Mouse (Mus musculus): Measurements from ENCODE around the gene Dot1l. TPM values are rescaled to one million over a fixed set of nuclear protein-coding genes. Genes with fewer than 3 reads are reported as not detected.

Gene Dot1l
- total RNA-seq, 2 experiments from 2014 or later, result 39.9 to 60.6 TPM

Small RNA genes lying within 50 kb of the gene (microRNA-seq; reads per million reads assigned to microRNA genes)
- 4.2 to 4.8 reads per million in 2 experiments for gene Mir1982

Other genes with a start within 250 kb of the Dot1l start
- gene Atp8b3, start 216.1 kb upstream of the Dot1l start, total RNA-seq (2021), result under 1 TPM; 0.19 to 0.47 TPM
- gene Rexo1, start 193.6 kb upstream of the Dot1l start, total RNA-seq (2021), result 10 to 100 TPM; 45.2 to 54.6 TPM
- 10 to 100 TPM; 57.3 to 57.6 TPM for gene Klf16, start 177.9 kb upstream of the Dot1l start, total RNA-seq (2021)
- 100 to 1,000 TPM; 184 to 192 TPM for gene Abhd17a, start 164.9 kb upstream of the Dot1l start, total RNA-seq (2021)
- 10 to 100 TPM; 44.1 to 45.5 TPM for gene Scamp4, start 152.3 kb upstream of the Dot1l start, total RNA-seq (2021)
- gene Adat3, start 152.3 kb upstream of the Dot1l start, total RNA-seq (2021), result 1 to 10 TPM; 1.7 to 1.8 TPM
- 1 to 10 TPM; 2.4 to 3.4 TPM for gene Gm49322, start 149.2 kb upstream of the Dot1l start, total RNA-seq (2021)
- 100 to 1,000 TPM; 208 to 236 TPM for gene Csnk1g2, start 132.4 kb upstream of the Dot1l start, total RNA-seq (2021)
- 100 to 1,000 TPM; 103 to 107 TPM for gene Btbd2, start 98.1 kb upstream of the Dot1l start, total RNA-seq (2021)
- 10 to 100 TPM; 45.0 to 50.9 TPM for gene Mknk2, start 77.1 kb upstream of the Dot1l start, total RNA-seq (2021)
- gene Mob3a, start 53.2 kb upstream of the Dot1l start, total RNA-seq (2021), result 10 to 100 TPM; 13.0 to 13.6 TPM
- gene Izumo4, start 53.0 kb upstream of the Dot1l start, total RNA-seq (2021), result 10 to 100 TPM; 46.4 to 61.7 TPM
- gene Ap3d1, start 12.9 kb upstream of the Dot1l start, total RNA-seq (2021), result 100 to 1,000 TPM; 128 to 143 TPM
- gene Sf3a2, start 43.0 kb downstream of the Dot1l start, total RNA-seq (2021), result 10 to 100 TPM; 46.2 to 52.0 TPM
- 10 to 100 TPM; 63.6 to 71.6 TPM for gene Plekhj1, start 43.4 kb downstream of the Dot1l start, total RNA-seq (2021)
- 1 to 10 TPM; 2.3 to 3.2 TPM for gene Amh, start 50.0 kb downstream of the Dot1l start, total RNA-seq (2021)
- gene Jsrp1, start 58.3 kb downstream of the Dot1l start, total RNA-seq (2021), result 1 to 10 TPM; 2.5 to 3.5 TPM
- 100 to 1,000 TPM; 491 to 550 TPM for gene Oaz1, start 71.5 kb downstream of the Dot1l start, total RNA-seq (2021)
- 10 to 100 TPM; 38.3 to 39.9 TPM for gene Lingo3, start 88.8 kb downstream of the Dot1l start, total RNA-seq (2021)
- gene Lsm7, start 100.0 kb downstream of the Dot1l start, total RNA-seq (2021), result 10 to 100 TPM; 41.5 to 43.8 TPM
- 10 to 100 TPM; 61.5 to 65.7 TPM for gene Sppl2b, start 100.1 kb downstream of the Dot1l start, total RNA-seq (2021)
- gene Tmprss9, start 116.6 kb downstream of the Dot1l start, total RNA-seq (2021), result under 1 TPM; 0.40 to 0.62 TPM
- 100 to 1,000 TPM; 145 to 167 TPM for gene Timm13, start 145.8 kb downstream of the Dot1l start, total RNA-seq (2021)
- 10 to 100 TPM; 17.5 to 19.6 TPM for gene Lmnb2, start 163.0 kb downstream of the Dot1l start, total RNA-seq (2021)
- gene Gadd45b, start 174.9 kb downstream of the Dot1l start, total RNA-seq (2021), result 10 to 100 TPM; 15.0 to 16.7 TPM

Measured in layer of hippocampus, postnatal 25 days (tissue).